Mouse (Mus musculus) adrenal gland, adult 2 months (tissue): ENCODE measurements around the gene Lrr1. TPM values are rescaled to one million over a fixed set of nuclear protein-coding genes. Genes with fewer than 3 reads are reported as not detected.

ENCODE experiments used
- DNase-seq: peaks from one replicate; pipeline ENCODE4 v3.0.0; 2021
- microRNA-seq, 2 experiments: library from miRNA; unstranded; fragments of <30 nt; microRNA quantifications; one replicate each; pipeline ENCODE4 v1.2.0; 2021
- polyA plus RNA-seq: library from polyadenylated mRNA; depleted of rRNA; stranded (reverse); fragments of >200 nt; gene quantifications from 2 replicates; pipeline ENCODE4 v1.2.3, GENCODE M21; 2012; rRNA removed
- total RNA-seq, 2 experiments: library from RNA; stranded (reverse); gene quantifications; 2 replicates each; pipeline ENCODE4 v1.2.3; 2021

Lrr1 gene
- total and polyA plus RNA-seq, 3 experiments, result 0.17 TPM; not detected in 2

DNA sequence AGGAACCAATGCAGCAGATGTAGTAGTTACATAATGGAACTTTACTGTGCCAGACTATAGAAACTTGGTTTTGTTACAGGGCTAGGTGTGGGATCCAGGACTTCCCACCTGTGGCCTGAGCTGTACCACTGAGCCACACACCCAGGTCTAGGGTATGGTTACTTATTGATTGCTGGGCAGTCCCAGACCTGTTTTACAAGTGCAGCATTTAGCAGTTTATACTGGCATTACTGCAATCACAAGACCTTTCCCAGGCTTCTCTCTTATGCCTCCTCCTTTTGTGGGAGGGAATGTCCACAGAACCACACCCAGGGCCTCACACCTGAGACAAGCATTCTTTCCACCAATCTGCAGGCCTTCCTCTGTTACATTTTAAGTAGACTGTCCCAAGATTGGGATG is 30.4 kb downstream of the Lrr1 start:
- no peak for DNase-seq

DNA sequence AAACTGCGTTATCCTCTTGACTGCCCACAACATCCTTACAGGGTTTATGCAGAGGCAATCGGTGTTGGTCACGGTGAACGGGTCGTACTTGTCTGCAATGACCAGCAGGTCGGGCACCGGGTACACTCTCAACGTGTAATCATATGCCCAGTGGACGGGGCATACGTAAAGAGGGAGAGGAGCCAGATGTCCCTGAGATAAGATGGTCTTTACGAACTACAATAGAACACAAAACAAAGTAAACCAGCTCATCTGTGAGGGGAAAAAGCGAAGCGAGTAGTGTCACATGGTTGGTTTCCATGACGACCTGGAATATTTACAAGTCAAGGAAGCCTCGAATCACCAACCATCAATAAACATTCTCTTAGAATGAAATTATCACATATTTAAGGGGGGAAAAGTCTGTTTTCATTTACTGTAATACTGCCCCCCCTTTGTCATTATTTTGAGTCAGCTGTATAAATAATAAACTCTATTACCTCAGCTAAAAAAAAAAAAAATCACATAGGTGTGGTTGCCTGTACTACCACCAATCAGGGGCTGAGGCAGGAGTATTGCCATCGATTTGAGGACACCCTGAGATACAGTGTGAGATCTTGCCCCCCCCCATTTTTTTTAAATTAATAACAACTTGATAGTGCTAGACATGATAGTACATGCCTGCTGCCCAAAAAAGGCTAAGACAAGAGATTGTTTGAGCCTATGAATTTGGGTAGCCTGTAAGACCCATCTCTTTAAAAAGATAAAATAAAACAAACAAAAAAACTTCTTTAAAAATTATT is 35.6 kb downstream of the Lrr1 start, which contains the start of gene Gm49384:
TSS of gene Gm49384 (minus strand) at position 216 of the 782 bp plus-strand sequence.
- no peak for DNase-seq

DNA sequence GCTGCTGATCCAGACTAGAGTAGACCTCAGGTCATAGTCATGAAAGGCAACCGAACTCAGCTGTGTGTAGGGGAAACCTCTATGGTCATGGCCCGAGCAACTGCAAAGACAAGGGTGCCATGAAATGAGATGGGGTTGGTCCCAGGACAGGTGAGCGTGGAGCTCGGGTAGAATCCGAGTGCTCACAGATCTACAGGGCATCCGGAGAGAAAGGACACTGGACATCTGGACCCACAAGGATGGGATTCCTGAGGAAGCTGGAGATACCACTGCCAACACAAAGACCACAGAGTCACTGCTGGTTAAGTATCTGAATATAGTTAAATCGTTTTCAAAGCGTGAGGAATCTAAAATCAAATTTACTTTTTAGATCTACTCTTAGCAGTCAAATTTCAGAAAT is 38.8 kb downstream of the Lrr1 start:
- no peak for DNase-seq

DNA sequence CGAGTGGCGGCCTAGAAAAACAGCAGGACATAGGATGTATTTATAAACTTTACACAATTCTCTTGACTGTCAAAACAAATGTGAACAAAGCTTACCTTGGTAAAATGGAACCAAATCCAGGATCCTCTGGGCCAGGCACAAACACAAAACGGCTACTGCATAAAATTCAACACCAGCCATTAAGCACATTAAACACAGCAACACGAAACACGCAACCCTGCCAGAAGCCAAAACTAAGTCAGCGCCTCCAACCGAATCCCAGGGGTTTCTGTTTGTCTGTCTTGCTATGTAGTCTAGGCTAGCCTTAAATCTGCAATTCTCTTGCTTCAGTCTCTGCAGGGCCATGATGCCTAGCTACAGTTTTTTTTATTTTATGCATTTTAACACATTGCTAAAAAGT is 39.3 kb downstream of the Lrr1 start:
- no peak for DNase-seq

DNA sequence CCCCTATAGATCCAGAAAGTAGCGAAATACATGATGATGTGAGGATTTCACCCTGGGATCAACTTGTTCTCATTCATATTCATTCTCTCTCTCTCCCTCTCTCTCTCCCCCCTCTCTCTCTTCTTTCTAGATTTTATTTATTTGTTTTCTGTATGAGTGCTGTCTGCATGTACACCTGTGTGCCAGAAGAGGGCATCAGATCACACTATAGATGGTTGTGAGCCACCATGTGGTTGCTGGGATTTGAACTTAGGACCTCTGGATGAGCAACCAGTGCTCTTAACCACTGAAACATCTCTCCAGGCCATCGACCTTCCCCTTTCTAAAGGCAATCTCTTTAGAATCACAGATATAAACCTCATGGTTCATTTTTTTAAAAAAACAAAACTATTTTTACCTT is 39.9 kb downstream of the Lrr1 start:
- no peak for DNase-seq

DNA sequence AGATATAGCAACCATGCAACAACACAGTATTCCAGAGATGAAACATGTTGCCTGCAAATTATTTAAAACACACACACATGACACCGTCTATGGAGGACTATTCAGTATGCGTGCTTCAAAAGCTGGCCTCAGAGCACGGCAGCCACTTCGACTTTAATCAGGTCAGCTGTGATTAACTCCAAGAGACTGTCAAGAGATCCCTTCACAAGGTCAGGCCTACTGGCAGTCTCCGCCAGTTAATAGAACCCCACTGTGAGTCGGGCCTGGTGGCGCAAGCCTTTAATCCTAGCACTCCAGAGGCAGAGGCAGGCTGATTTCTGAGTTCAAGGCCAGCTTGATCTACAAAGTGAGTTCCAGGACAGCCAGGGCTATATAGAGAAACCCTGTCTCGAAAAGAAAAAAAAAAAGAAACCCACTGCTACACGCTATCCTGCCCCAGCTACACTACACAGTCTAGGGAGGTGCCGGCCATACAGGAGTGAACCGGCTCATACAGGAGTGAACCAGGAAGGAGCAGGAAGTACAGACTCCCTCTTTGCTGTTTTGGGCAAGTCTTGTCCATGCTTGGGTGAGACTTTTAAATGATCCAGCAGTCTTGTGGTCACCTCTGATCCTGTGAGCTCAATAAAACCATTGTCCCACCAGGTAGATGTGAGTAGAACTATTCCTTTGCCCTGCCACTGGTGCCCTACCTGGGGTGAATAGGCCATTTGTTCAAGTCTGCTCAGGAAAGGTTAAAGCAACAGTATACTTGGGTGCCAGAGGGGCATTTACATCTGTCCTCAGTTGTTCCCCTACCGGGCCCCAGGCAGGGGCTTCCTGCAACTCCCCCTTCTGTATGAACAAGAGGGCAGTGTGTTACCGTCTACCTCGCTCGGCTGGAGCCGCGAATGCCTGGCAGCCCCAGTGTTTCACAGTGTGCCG is 41.7 kb downstream of the Lrr1 start:
- DNase-seq, result no peak

- DNase-seq, result no peak
These were observed 42.4 kb downstream of the Lrr1 start for GRCm38 (mm10) chr12:69211057-69211456.

DNA sequence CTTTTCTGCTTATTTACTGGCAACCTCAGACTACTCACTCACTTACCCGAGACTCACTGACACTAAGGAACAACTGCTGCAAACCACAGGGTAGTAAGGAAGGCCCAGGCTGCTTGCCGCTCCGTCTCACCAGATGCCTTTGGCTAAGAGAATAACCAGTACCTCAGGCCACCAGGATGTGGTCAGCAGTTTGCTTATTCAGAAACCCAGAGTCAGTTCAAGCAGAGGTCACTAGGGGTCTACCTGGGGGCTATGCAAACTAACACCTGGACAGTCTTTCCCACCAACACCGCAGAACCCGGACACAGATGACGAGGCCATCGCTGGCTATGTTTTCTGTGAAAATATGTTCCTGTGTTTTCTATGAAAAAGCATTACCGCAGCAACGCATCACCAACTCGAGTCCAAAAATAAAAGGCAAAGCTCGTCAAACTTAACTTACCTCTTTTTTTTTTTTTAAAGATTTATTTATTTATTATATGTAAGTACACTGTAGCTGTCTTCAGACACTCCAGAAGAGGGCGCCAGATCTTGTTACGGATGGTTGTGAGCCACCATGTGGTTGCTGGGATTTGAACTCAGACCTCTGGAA is 44.7 kb downstream of the Lrr1 start:
- DNase-seq, result no peak

- no peak for DNase-seq
These were observed 45.8 kb downstream of the Lrr1 start for GRCm38 (mm10) chr12:69214393-69214792.

DNA sequence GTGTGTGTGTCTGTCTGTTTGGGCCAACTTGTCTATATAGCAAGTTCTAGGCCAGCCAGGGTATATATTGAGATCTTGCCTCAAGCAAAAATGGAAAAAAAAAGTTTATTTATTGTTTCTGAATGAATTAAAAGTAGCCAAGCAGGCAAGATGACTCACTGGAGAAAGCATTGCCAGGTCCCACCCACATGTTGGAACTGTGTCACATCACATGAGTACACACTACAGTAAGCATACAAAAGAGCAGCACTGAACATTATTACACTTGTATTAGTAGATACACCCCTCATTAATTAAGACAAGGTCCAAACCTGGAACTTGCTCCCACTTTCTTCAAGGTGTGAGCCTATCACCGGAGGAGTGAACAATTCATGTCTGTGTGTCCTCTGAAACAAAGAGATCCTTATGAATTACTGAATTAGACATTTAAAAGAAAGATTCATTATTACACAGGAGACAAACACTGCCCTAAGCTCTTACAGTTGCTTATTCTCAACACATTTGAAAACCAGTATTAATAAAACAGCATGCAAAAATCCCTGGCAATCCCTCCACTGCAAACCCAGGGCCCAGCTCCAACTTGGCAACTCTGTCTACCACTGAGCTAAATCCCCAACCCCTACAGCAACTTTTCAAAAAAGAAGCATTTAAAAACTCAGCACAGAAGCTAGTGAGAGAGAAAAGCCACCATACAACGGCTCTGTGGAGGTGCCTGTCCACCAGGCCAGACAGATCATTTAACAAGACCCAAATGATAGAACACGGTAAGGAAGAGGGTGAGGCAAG is 46.6 kb downstream of the Lrr1 start:
- peak; percentile 81 for DNase-seq

DNA sequence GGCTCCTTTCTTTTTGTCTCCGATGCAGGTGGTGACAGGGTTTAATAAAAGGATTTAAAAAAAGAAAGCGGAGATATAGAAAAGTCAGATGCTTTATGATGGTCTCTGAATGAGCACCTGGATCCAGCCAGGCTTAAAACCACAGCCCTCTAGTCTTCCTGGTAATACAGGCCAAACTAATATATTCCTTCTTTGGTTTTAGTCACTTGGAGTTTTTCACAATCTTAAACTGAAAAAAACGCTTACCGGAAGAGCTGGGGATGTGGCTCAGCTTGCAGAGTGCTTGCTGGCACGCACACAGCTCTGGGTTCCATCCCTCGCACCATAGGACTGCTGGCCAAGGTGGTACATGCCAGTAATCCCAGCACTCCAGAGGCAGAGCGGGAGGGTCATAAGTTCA is 48.0 kb downstream of the Lrr1 start:
- DNase-seq, result no peak

DNA sequence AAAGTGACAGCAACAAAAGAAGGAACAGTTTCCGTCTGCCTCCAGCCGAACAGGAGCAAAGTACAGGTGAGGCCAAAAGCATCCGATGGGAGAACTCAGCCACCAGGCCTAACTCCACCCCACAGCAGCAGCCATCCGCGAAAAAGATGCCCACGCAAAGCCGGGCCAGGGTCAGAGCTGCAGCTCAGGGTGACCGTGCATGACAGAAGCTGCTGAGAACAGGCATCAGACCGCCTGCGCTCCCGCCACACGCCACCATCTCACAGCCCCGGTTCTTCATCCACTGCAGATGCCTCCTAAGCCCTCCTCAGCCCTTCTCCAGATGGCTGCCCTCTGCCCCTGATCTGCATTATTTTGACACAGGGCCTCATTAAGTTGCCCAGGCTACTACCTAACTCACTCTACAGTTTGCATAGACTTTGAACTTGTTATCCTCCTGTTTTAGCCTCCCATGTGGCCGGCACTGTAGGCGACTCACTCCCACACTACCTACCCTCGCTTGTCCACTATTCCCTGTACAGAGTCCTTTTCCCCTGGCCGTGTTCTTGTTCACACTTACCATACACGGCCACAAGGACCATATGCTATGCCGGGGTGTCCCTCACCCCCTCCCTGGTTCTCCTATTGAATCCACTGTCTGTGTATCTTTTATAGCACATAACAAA is 52.1 kb downstream of the Lrr1 start:
- DNase-seq, result no peak

- peak; percentile 94 for DNase-seq
These were observed 59.3 kb downstream of the Lrr1 start, which contains the start of gene Pole2 for GRCm38 (mm10) chr12:69227776-69228466. Gene Pole2 (minus strand): TSS chr12:69228195.

Small RNAs within 50 kb of the gene (microRNA-seq; reads per million reads assigned to microRNA genes)
- gene Gm47287, result 0 reads per million in 2 experiments
- 2.9 to 3.7 reads per million in 2 experiments for gene Gm47295

Other genes starting within 250 kb of the Lrr1 start
- gene Rps29, start 9.6 kb upstream of the Lrr1 start, total RNA-seq, result 1,000 to 10,000 TPM; 1,031 to 1,526 TPM
- gene Rps29, start 9.6 kb upstream of the Lrr1 start, polyA plus RNA-seq, result 962 and 1,016 TPM in 2 replicates
- gene Rpl36al, start 15.3 kb downstream of the Lrr1 start, total RNA-seq, result 100 to 1,000 TPM; 629 to 634 TPM
- gene Rpl36al, start 15.3 kb downstream of the Lrr1 start, polyA plus RNA-seq, result 14.6 and 16.0 TPM in 2 replicates
- 10 to 100 TPM; 45.6 to 60.8 TPM for gene Mgat2, start 15.3 kb downstream of the Lrr1 start, total RNA-seq
- gene Mgat2, start 15.3 kb downstream of the Lrr1 start, polyA plus RNA-seq, result 26.7 and 29.5 TPM in 2 replicates
- gene Gm49383, start 28.3 kb downstream of the Lrr1 start, total RNA-seq, result 1 to 10 TPM; 4.1 to 7.3 TPM
- 2.3 and 2.6 TPM in 2 replicates for gene Gm49383, start 28.3 kb downstream of the Lrr1 start, polyA plus RNA-seq
- under 1 TPM; 0.89 to 0.97 TPM for gene Dnaaf2, start 29.6 kb downstream of the Lrr1 start, total RNA-seq
- gene Dnaaf2, start 29.6 kb downstream of the Lrr1 start, polyA plus RNA-seq, result 1.1 and 1.6 TPM in 2 replicates
- 1 to 10 TPM; 4.1 to 5.7 TPM for gene Gm49384, start 35.5 kb downstream of the Lrr1 start, total RNA-seq
- gene Gm49384, start 35.5 kb downstream of the Lrr1 start, polyA plus RNA-seq, result 0.16 TPM in 1 of 2 replicates, not detected in the other
- gene Pole2, start 59.4 kb downstream of the Lrr1 start, total RNA-seq, result 1 to 10 TPM; 1.4 to 3.8 TPM
- 0.76 and 0.88 TPM in 2 replicates for gene Pole2, start 59.4 kb downstream of the Lrr1 start, polyA plus RNA-seq
- gene Klhdc1, start 72.4 kb downstream of the Lrr1 start, total RNA-seq, result 1 to 10 TPM; 6.6 to 8.7 TPM
- gene Klhdc1, start 72.4 kb downstream of the Lrr1 start, polyA plus RNA-seq, result 0.27 and 0.48 TPM in 2 replicates
- 10 to 100 TPM; 41.6 to 66.7 TPM for gene Klhdc2, start 127.9 kb downstream of the Lrr1 start, total RNA-seq
- gene Klhdc2, start 127.9 kb downstream of the Lrr1 start, polyA plus RNA-seq, result 69.8 and 83.5 TPM in 2 replicates
- gene Nemf, start 188.4 kb downstream of the Lrr1 start, total RNA-seq, result 10 to 100 TPM; 40.8 to 41.5 TPM
- gene Nemf, start 188.4 kb downstream of the Lrr1 start, polyA plus RNA-seq, result 0.61 and 0.86 TPM in 2 replicates
- gene Arf6, start 203.3 kb downstream of the Lrr1 start, total RNA-seq, result 100 to 1,000 TPM; 112 to 123 TPM
- gene Arf6, start 203.3 kb downstream of the Lrr1 start, polyA plus RNA-seq, result 123 and 157 TPM in 2 replicates
- gene Gm9887, start 203.6 kb downstream of the Lrr1 start, total RNA-seq, result 1 to 10 TPM; 1.2 TPM
- 3.8 and 3.9 TPM in 2 replicates for gene Gm9887, start 203.6 kb downstream of the Lrr1 start, polyA plus RNA-seq